Mouse (Mus musculus) lung, postnatal 14 days (tissue): Measurements from ENCODE around the gene Gm15155.
"Not testable (repeated sequence)": the region's sequence is repeated elsewhere in the genome, so short reads cannot be mapped to it uniquely, and the experiment has no call there.

Experiments
- DNase-seq: peaks from one replicate; pipeline ENCODE4 v3.0.0; 2021

Gene Gm15155

DNA sequence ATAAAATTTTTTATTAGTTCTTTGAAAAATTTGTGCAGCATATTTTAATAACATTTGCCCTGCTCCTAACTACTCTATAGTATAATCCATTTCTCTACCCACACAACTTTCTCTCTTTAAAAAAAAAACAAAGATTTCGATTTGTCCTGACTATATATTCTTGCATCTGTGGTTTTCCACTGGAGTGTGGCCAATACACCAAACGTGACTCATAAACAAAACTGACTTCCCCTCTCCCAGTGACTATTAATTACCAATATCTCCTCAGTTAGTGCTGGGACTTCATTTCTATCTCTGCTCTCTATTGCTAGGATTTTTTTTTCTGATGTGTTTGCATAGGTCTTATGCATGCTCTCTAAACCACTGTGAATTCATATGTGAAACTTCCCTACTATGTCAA, 531.2 kb downstream of the Gm15155 start:
- no peak for DNase-seq

DNA sequence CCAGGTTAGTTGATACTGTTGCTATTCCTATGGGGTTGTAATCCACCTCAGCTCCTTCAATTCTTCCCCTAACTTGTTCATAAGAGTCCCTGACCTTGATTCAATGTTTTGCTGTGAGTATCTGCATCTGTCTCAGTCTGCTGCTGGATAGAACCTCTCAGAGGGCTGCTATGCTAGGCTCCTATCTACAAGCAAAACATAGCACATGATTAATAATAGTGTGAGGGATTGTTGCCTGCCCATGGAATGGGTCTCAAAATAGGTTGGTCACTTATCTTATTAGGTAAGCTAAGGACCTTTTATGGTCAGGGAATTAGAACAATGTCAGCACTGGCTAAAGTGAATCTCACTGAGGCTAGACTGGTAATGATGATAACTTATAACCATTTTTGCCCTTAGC, 547.0 kb downstream of the Gm15155 start:
- DNase-seq: no peak

DNA sequence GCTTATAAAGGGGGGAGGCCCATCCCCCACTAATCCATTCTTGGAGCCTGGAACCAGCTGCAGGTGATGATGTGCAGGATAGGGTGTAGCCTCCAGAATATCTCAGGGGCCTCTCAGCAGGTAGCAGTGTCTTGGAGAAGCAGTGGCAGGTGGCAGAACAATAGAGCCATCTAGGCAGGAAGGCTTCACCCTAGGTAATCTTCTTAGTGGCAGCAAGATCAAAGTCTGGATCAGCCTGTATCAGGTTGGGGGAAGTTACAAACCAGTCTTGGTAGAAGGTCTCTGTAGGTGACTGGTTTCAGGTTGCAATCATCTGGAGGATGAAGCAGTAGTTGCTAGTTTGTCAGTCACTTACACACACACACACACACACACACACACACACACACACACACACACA, 679.3 kb downstream of the Gm15155 start:
- not testable (repeated sequence) for DNase-seq
